Mouse (Mus musculus) spleen, adult 2 months (tissue): ENCODE data around the gene Dync1i1.

ENCODE experiments used
- CTCF ChIP-seq: fragments of 200-500 bp; IDR thresholded peaks from 2 replicates; pipeline ENCODE4 v1.5.1; 2011; ENCODE audit warnings: mild to moderate bottlenecking, inconsistent platforms; ENCODE audit not compliant: insufficient read depth, insufficient read length, insufficient replicate concordance; ENCODE audit errors: extremely low read depth
- POLR2A ChIP-seq: fragments of 200-500 bp; IDR thresholded peaks from 2 replicates; pipeline ENCODE4 v1.6.1; 2011; ENCODE audit warnings: low read depth, low read length, inconsistent platforms

DNA sequence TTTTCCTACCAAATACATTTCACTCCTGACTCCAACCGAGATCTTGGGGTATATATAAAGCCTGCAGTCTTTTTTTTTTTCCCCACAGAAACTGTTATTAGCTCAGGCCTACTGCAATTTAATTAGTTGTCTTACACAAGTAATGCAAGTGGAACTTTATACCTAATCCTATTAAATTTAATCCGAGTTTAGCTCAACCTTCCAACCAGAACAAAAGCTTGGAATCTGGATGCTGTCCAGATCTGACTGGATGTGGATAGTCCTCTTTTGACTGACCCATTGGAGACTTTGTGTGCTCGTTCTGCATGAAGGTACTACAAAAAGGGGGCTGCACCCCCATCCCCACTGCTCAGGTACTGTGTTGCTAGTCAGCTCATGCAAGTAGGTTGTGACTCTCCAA lies 328.5 kb downstream of the Dync1i1 start:
- TF ChIP-seq CTCF (no peak), POLR2A (no peak)
